Mouse (Mus musculus): ENCODE measurements at regions not wholly inside any gene's neighbourhood (a gene's known extent, or its start where the extent isn't known, plus 50 kb on each side); places are given as distances from the start of the nearest gene placed in this dataset.
A peak's percentile ranks its signal among the peaks of the same experiment; 100 is the strongest.
"Not testable (repeated sequence)": the region's sequence is repeated elsewhere in the genome, so short reads cannot be mapped to it uniquely, and the experiment has no call there.

GRCm38 (mm10) chr10:56968913-56969312 lies 517.3 kb upstream of the Hsf2 start:
- no peak for ATAC-seq (replicated peaks; ENCODE audit: low read depth, poor library complexity, severe bottlenecking)

DNA sequence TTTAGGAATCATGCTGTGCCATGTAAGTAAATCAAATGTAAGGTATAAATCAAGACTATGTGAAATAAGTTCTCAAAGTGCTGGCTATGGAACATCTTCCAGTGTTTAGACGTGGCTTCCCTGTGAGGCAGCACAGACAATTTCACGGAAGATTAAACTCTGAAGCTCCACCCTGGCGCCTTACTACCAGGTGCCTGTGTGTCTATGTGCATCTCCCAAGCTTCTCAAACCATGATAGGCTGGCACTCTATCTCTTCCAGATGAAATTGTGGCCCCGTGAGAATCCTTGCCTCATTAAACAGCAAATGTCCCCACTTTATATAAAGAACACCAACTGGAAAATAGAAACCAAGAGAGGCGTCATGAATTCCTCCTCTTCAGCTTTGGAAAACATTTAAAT lies 511.4 kb upstream of the Hsf2 start:
- ATAC-seq (replicated peaks; ENCODE audit: low read depth, poor library complexity, severe bottlenecking) = no peak

DNA sequence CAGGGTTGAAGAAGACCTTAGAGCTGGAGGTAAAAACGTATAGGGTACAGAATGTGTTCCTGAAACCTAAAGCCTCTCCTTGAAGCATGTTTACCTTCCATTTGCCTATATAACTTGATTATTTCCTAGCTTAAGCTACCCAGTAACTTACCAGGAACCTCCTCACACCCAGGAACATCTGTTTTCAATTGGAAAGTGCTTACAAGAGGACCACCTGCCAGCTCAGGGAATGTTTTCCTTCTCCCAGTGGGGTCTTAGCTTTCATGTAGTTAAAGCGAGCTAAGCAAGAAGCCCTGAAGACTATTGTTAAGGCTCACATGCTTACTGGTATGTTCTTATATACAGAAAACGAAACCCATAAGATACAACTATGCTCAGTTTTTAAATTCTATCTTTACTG lies 506.6 kb upstream of the Hsf2 start:
- no peak for ATAC-seq (replicated peaks; ENCODE audit: low read depth, poor library complexity, severe bottlenecking)

- ATAC-seq (replicated peaks; ENCODE audit: low read depth, poor library complexity, severe bottlenecking) = no peak
Measured at GRCm38 (mm10) chr10:56980821-56981220, 505.4 kb upstream of the Hsf2 start.

DNA sequence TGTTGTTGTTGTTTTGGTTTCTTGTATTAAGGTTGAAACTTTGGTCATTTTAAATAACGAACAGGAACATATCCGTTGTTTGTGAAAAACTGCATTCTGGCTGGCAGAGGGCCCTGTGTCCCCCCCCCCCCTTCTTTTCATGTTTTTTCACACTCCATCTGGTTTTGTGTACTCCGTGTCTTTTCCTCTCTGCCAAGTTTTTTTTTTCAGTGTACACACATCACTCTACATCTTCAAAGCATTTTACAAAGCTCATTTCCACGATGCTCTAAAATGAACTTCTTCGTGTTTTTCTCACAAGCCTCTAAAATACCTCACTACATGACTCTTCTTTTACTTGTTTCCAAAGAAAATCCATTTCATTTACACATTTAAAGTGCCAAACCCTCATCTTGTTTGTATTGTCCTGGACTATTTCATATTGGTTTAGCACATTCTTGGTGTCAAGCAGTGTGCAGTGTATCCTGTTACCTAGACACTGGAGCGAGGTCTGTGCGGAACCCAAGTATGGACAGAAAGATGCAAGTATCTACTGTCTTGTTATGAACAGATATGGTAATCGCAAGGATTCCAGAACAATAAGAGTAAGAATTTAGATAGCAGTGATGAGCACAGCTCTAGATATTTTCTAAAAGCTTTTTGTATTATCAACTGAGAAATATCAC lies 503.5 kb upstream of the Hsf2 start:
- no peak for ATAC-seq (replicated peaks; ENCODE audit: low read depth, poor library complexity, severe bottlenecking)

DNA sequence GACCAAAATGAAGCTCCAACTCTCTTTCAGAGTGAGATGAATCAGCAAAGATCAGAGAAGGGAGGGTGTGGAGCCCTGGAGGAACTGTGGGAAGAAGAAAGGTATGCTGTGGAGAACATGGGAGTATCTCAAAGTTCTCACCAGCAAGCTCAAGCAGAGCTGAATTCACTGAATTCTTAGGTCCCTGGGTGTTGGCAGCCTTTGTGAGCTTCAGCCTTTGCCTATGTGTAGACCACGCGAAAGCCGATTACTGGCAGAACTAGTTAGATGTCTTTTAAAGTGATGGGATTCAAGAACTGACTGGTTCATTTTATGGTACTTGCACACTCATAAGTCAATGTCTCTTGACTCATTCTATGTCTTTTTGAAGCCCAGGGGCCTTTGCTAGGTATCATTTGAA lies 491.2 kb upstream of the Hsf2 start:
- no peak for ATAC-seq (replicated peaks; ENCODE audit: low read depth, poor library complexity, severe bottlenecking)

- ATAC-seq (replicated peaks; ENCODE audit: low read depth, poor library complexity, severe bottlenecking) = peak; percentile 100
Measured at GRCm38 (mm10) chr10:57000892-57001722, 485.1 kb upstream of the Hsf2 start.

DNA sequence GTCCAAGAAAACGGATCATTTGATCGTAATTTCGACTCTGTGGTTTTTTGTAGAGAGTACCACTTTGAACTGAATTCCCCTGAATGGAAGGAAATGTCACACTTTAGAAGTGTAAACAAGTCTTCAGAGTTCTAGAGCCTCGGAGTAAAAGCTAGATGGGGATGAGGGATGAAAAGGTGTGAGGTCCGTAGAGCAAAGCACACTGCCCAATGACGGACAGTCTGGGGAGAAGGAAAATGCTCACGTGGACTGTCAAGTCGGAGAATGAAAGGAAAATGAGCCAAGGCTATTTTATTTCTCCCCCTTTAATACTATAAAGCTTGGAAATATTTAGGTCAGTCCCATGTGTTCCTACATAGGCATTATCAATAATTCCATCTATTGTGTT lies 484.5 kb upstream of the Hsf2 start:
- ATAC-seq (replicated peaks; ENCODE audit: low read depth, poor library complexity, severe bottlenecking) = 0 out of 2 replicates have a peak, but pooled peaks have one; percentile 3

DNA sequence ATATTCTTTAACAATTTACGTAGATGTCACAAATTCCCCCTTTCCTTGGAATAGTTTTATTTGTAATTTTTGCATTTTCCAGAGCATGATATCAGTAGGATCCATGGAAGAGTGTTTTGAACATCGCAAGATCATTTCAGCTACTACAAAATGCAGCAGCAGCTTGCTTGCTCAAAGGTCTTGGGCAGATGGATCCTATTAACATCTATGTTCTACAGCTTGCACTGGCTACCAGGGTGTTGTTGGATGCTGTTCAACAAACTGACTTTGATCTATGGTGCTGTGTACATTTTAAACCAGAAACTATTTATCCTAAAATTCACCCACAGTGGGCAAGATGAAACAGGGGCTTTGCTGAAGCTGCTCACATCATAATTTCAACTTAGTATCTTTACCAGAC lies 448.5 kb upstream of the Hsf2 start:
- no peak for ATAC-seq (replicated peaks; ENCODE audit: low read depth, poor library complexity, severe bottlenecking)

DNA sequence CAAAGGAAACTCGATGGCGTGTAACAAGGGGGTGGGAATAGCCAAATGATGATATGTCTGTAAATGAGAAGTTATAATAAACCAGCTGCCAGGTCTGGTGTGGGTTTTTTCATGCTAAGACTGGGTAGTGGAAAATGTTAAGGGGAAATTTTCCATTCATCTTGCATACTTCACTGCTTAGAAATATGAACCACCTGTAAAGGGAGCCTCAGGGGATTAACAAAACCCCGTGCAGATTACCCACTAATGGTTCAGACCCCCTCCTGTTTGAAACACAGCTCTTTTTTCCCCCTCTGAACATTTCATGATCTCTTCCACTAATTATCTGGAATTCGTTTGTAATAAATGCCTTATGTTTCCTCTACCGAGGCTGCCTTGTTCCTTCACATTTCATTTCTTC lies 446.0 kb upstream of the Hsf2 start:
- no peak for ATAC-seq (replicated peaks; ENCODE audit: low read depth, poor library complexity, severe bottlenecking)

GRCm38 (mm10) chr10:57046021-57046420 lies 440.2 kb upstream of the Hsf2 start:
- ATAC-seq (replicated peaks; ENCODE audit: low read depth, poor library complexity, severe bottlenecking) = no peak

- no peak for ATAC-seq (replicated peaks; ENCODE audit: low read depth, poor library complexity, severe bottlenecking)
Measured at GRCm38 (mm10) chr10:57046891-57047290, 439.3 kb upstream of the Hsf2 start.

GRCm38 (mm10) chr10:57047719-57048118 lies 438.5 kb upstream of the Hsf2 start:
- no peak for ATAC-seq (replicated peaks; ENCODE audit: low read depth, poor library complexity, severe bottlenecking)

- ATAC-seq (replicated peaks; ENCODE audit: low read depth, poor library complexity, severe bottlenecking) = not testable (repeated sequence)
Measured at GRCm38 (mm10) chr10:57053375-57053774, 432.8 kb upstream of the Hsf2 start.

- no peak for ATAC-seq (replicated peaks; ENCODE audit: low read depth, poor library complexity, severe bottlenecking)
Measured at GRCm38 (mm10) chr10:57090131-57090530, 396.1 kb upstream of the Hsf2 start.

- no peak for ATAC-seq (replicated peaks; ENCODE audit: low read depth, poor library complexity, severe bottlenecking)
Measured at GRCm38 (mm10) chr10:57095920-57096319, 390.3 kb upstream of the Hsf2 start.

- ATAC-seq (replicated peaks; ENCODE audit: low read depth, poor library complexity, severe bottlenecking) = no peak
Measured at GRCm38 (mm10) chr10:57113359-57113758, 372.8 kb upstream of the Hsf2 start.

- ATAC-seq (replicated peaks; ENCODE audit: low read depth, poor library complexity, severe bottlenecking) = no peak
Measured at GRCm38 (mm10) chr10:57114696-57115271, 371.4 kb upstream of the Hsf2 start.

- ATAC-seq (replicated peaks; ENCODE audit: low read depth, poor library complexity, severe bottlenecking) = no peak
Measured at GRCm38 (mm10) chr10:57121514-57121913, 364.7 kb upstream of the Hsf2 start.

GRCm38 (mm10) chr10:57127185-57127584 lies 359.0 kb upstream of the Hsf2 start:
- no peak for ATAC-seq (replicated peaks; ENCODE audit: low read depth, poor library complexity, severe bottlenecking)

DNA sequence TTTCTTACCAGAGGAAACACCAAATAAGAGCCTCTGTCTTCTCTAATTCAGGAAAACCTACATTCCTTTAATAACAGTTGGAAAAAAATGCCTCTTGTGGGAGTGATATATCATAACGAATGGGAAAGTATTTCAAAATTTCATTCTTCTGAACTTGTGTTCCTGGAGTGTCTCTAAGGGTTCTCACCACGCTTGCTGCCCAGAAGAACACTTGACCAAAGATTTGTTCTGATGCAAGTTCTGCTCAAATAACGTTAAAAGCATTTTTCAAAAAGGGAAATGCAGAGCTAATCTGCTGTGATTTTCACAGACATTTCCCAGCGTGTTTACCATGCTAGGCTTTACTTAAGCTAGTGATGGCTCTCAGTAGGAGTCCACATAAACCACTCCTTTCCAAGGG lies 329.8 kb upstream of the Hsf2 start:
- ATAC-seq (replicated peaks; ENCODE audit: low read depth, poor library complexity, severe bottlenecking) = no peak

Measured in common myeloid progenitor, adult 5-6 weeks (primary cell).